ENCODE assay signal across 8 mouse cellular contexts in genomic region chr13:56151404-56152226, GRCm38 (mm10). TPM values are rescaled to one million over a fixed set of nuclear protein-coding genes. Genes with fewer than 3 reads are reported as not detected.
DNase-seq lines count a peak whose midpoint lies in the region; ATAC-seq lines count a peak whose summit lies in the region.

No protein-coding gene starts in this region.

- no peak overlapping the region for H3K27ac ChIP-seq in intestine, embryonic 14.5 days (ENCODE audit: low read depth)
- H3K27ac ChIP-seq in limb, embryonic 13.5 days: peak overlapping the region; percentile 76
- H3K27ac ChIP-seq in midbrain, embryonic 14.5 days (replicated peaks; ENCODE audit: low read depth, low read length): no peak overlapping the region
- 0 out of 2 replicates have a peak overlapping the region, but pooled peaks have one; percentile 22 for H3K27ac ChIP-seq in stomach, embryonic 16.5 days (ENCODE audit: low read length)

- 0 out of 2 replicates have a peak, but pooled peaks cover 3% of the 10 kb centered on the region for H3K27me3 ChIP-seq in intestine, embryonic 14.5 days (replicated peaks; ENCODE audit: control insufficient read depth, insufficient read depth, low read length)
- H3K27me3 ChIP-seq in limb, embryonic 13.5 days: no peaks in the 10 kb centered on the region
- H3K27me3 ChIP-seq in midbrain, embryonic 14.5 days (ENCODE audit: control insufficient read depth, insufficient read depth, low read length): no peaks in the 10 kb centered on the region
- H3K27me3 ChIP-seq in stomach, embryonic 16.5 days (ENCODE audit: control insufficient read depth, insufficient read depth, low read length): no peaks in the 10 kb centered on the region

- WGBS in intestine, embryonic 14.5 days: 47% methylated on average over 22 of the region's 22 CpGs
- WGBS in limb, embryonic 13.5 days: 21% methylated on average over 22 of the region's 22 CpGs
- 52% methylated on average over 22 of the region's 22 CpGs for WGBS in midbrain, embryonic 14.5 days
- WGBS in stomach, embryonic 16.5 days: 43% methylated on average over 22 of the region's 22 CpGs

- no peaks in the 10 kb centered on the region for H3K9me3 ChIP-seq in intestine, embryonic 14.5 days (ENCODE audit: control insufficient read depth, low read length)
- no peaks in the 10 kb centered on the region for H3K9me3 ChIP-seq in limb, embryonic 13.5 days
- no peaks in the 10 kb centered on the region for H3K9me3 ChIP-seq in midbrain, embryonic 14.5 days (ENCODE audit: control insufficient read depth, low read length)
- no peaks in the 10 kb centered on the region for H3K9me3 ChIP-seq in stomach, embryonic 16.5 days (replicated peaks; ENCODE audit: control insufficient read depth, low read length)

- H3K4me2 ChIP-seq in intestine, embryonic 14.5 days (ENCODE audit: low read length): peak overlapping the region; percentile 25; the same call in 1 of the 2 replicates
- peak overlapping the region; percentile 55 for H3K4me2 ChIP-seq in limb, embryonic 13.5 days (replicated peaks)
- H3K4me2 ChIP-seq in midbrain, embryonic 14.5 days (ENCODE audit: low read length): no peak overlapping the region
- H3K4me2 ChIP-seq in stomach, embryonic 16.5 days (ENCODE audit: low read depth, low read length): peak overlapping the region; percentile 7; the same call in 1 of the 2 replicates

- no peak overlapping the region for H3K4me3 ChIP-seq in intestine, embryonic 14.5 days (ENCODE audit: low read depth, low read length)
- peak overlapping the region; percentile 11; the same call in 1 of the 2 replicates for H3K4me3 ChIP-seq in limb, embryonic 13.5 days
- no peak overlapping the region for H3K4me3 ChIP-seq in midbrain, embryonic 14.5 days (replicated peaks; ENCODE audit: low read depth, low read length)
- H3K4me3 ChIP-seq in stomach, embryonic 16.5 days (replicated peaks; ENCODE audit: low read length): no peak overlapping the region

- H3K4me1 ChIP-seq in intestine, embryonic 14.5 days (replicated peaks; ENCODE audit: control insufficient read depth, insufficient read depth, low read length): peaks cover 12% of the 10 kb centered on the region
- peaks cover 60% of the 10 kb centered on the region for H3K4me1 ChIP-seq in limb, embryonic 13.5 days
- H3K4me1 ChIP-seq in midbrain, embryonic 14.5 days (ENCODE audit: control insufficient read depth, insufficient read depth, low read length): no peaks in the 10 kb centered on the region
- H3K4me1 ChIP-seq in stomach, embryonic 16.5 days (ENCODE audit: control insufficient read depth, insufficient read depth, low read length): peaks cover 15% of the 10 kb centered on the region

- no peaks in the 10 kb centered on the region for H3K36me3 ChIP-seq in intestine, embryonic 14.5 days (ENCODE audit: control insufficient read depth, insufficient read depth, low read length)
- no peaks in the 10 kb centered on the region for H3K36me3 ChIP-seq in limb, embryonic 13.5 days
- no peaks in the 10 kb centered on the region for H3K36me3 ChIP-seq in midbrain, embryonic 14.5 days (ENCODE audit: control insufficient read depth, insufficient read depth, low read length)
- H3K36me3 ChIP-seq in stomach, embryonic 16.5 days (ENCODE audit: control insufficient read depth, insufficient read depth, low read length): no peaks in the 10 kb centered on the region

- peak; percentile 72 for DNase-seq in urinary bladder, postnatal 14 days (ENCODE audit: low spot score)
- no peak for DNase-seq in urinary bladder, adult 18-20 months (ENCODE audit: low spot score in 2 of 2)
- DNase-seq in cerebellum, postnatal 14 days: peak; percentile 78 to 86
- DNase-seq in frontal cortex, postnatal 36 days (ENCODE audit: low spot score in 2 of 2): peak; percentile 44 to 62
- DNase-seq in intestine, embryonic 14.5 days (ENCODE audit: low spot score): peak; percentile 85
- DNase-seq in midbrain, embryonic 14.5 days: peak; percentile 92

- peak; percentile 73; the same call in 1 of the 2 replicates for ATAC-seq in intestine, embryonic 14.5 days (replicated peaks; ENCODE audit: low FRiP score, low TSS enrichment, low read depth)
- ATAC-seq in limb, embryonic 13.5 days (ENCODE audit: low FRiP score, low read depth): peak; percentile 57; the same call in 1 of the 2 replicates
- ATAC-seq in midbrain, embryonic 14.5 days (ENCODE audit: low FRiP score, low TSS enrichment): no peak
- peak; percentile 67; the same call in 1 of the 2 replicates for ATAC-seq in stomach, embryonic 16.5 days (ENCODE audit: insufficient read depth, low FRiP score)

- no peak overlapping the region for H3K9ac ChIP-seq in intestine, embryonic 14.5 days (ENCODE audit: low read length)
- H3K9ac ChIP-seq in limb, embryonic 13.5 days: peak overlapping the region; percentile 25; the same call in 1 of the 2 replicates
- H3K9ac ChIP-seq in midbrain, embryonic 14.5 days (replicated peaks; ENCODE audit: low read length): no peak overlapping the region
- no peak overlapping the region for H3K9ac ChIP-seq in stomach, embryonic 16.5 days (ENCODE audit: low read length)

RNA-seq across cellular contexts. Expression of gene H2afy, which starts 15.5 kb away (rescaled TPM):
- 361 and 379 TPM in 2 replicates for polyA plus RNA-seq in intestine, embryonic 14.5 days (2014; fragmentation: Nextera tagmentation; extraction: Ambion mirVana)
- polyA plus RNA-seq in limb, embryonic 13.5 days (2015; fragmentation: Nextera tagmentation; extraction: Ambion mirVana): 422 and 433 TPM in 2 replicates
- polyA plus RNA-seq in midbrain, embryonic 14.5 days (2014; fragmentation: Nextera tagmentation; extraction: Ambion mirVana): 292 and 355 TPM in 2 replicates
- 247 and 271 TPM in 2 replicates for polyA plus RNA-seq in stomach, embryonic 16.5 days (2015; fragmentation: Nextera tagmentation; extraction: Ambion mirVana)

RNA-seq across cellular contexts. Expression of gene Tifab, which starts 27.1 kb away (rescaled TPM):
- 1.6 and 1.8 TPM in 2 replicates for polyA plus RNA-seq in intestine, embryonic 14.5 days (2014; fragmentation: Nextera tagmentation; extraction: Ambion mirVana)
- polyA plus RNA-seq in limb, embryonic 13.5 days (2015; fragmentation: Nextera tagmentation; extraction: Ambion mirVana): 1.5 and 1.7 TPM in 2 replicates
- polyA plus RNA-seq in midbrain, embryonic 14.5 days (2014; fragmentation: Nextera tagmentation; extraction: Ambion mirVana): 0.43 and 0.64 TPM in 2 replicates
- 4.9 and 5.6 TPM in 2 replicates for polyA plus RNA-seq in stomach, embryonic 16.5 days (2015; fragmentation: Nextera tagmentation; extraction: Ambion mirVana)

Comparison
In these comparisons a context has a peak if more than half of its experiments do, and no peak if none do; other contexts are left out.
1. DNase-seq: peak in urinary bladder, postnatal 14 days (single experiment), cerebellum, postnatal 14 days (2 of 2), frontal cortex, postnatal 36 days (2 of 2), intestine, embryonic 14.5 days (single experiment) and midbrain, embryonic 14.5 days (single experiment); none in urinary bladder, adult 18-20 months (0 of 2).
2. H3K27ac ChIP-seq: peak in limb, embryonic 13.5 days (single experiment) and stomach, embryonic 16.5 days (single experiment); none in intestine, embryonic 14.5 days (single experiment) and midbrain, embryonic 14.5 days (single experiment).